Mouse (Mus musculus) intestine, postnatal 0 days (tissue): ENCODE measurements at regions not wholly inside any gene's neighbourhood (a gene's known extent, or its start where the extent isn't known, plus 50 kb on each side); places are given as distances from the start of the nearest gene placed in this dataset.
"Not testable (repeated sequence)": the region's sequence is repeated elsewhere in the genome, so short reads cannot be mapped to it uniquely, and the experiment has no call there.

Source experiments
- ATAC-seq: fragments of 200-750 bp; cut with Nextera tagmentation; 2 replicates; pipeline ENCODE4 v1.8.0; 2017; ENCODE audit warnings: mild to moderate bottlenecking, moderate TSS enrichment, moderate library complexity
- H3K27ac ChIP-seq: fragments of 300-500 bp; sonication (generic); 2 replicates; pipeline ENCODE4 v1.5.1; 2014; ENCODE audit warnings: mild to moderate bottlenecking, low read depth, low read length, moderate library complexity
- H3K27me3 ChIP-seq: fragments of 300-500 bp; sonication (generic); replicated peaks from 2 replicates; pipeline ENCODE4 v1.6.1; 2014; ENCODE audit warnings: low read length, mixed read lengths; ENCODE audit not compliant: control insufficient read depth, insufficient read depth
- H3K36me3 ChIP-seq: fragments of 300-500 bp; sonication (generic); 2 replicates; pipeline ENCODE4 v1.6.1; 2014; ENCODE audit warnings: mild to moderate bottlenecking, moderate library complexity; ENCODE audit not compliant: control insufficient read depth, insufficient read depth
- H3K4me1 ChIP-seq: fragments of 300-500 bp; sonication (generic); replicated peaks from 2 replicates; pipeline ENCODE4 v1.6.1; 2014; ENCODE audit warnings: antibody characterized with exemption, low read length, mixed read lengths; ENCODE audit not compliant: control insufficient read depth, insufficient read depth
- H3K4me2 ChIP-seq: fragments of 300-500 bp; sonication (generic); replicated peaks from 2 replicates; pipeline ENCODE4 v1.6.1; 2014; ENCODE audit warnings: low read depth, mild to moderate bottlenecking, moderate library complexity
- H3K4me3 ChIP-seq: fragments of 300-500 bp; sonication (generic); 2 replicates; pipeline ENCODE4 v1.5.1; 2014; ENCODE audit warnings: low read depth, low read length
- H3K9ac ChIP-seq: fragments of 300-500 bp; sonication (generic); 2 replicates; pipeline ENCODE4 v1.6.1; 2014; ENCODE audit warnings: mild to moderate bottlenecking, low read depth, low read length
- H3K9me3 ChIP-seq: fragments of 300-500 bp; sonication (generic); 2 replicates; pipeline ENCODE4 v1.6.1; 2016; ENCODE audit warnings: mixed run types; ENCODE audit not compliant: control insufficient read depth
- CTCF ChIP-seq: sonication (generic); IDR thresholded peaks from 2 replicates; pipeline ENCODE4 v1.5.1; 2016; ENCODE audit warnings: low read depth, mild to moderate bottlenecking, control low read depth, antibody characterized with exemption, moderate library complexity
- WGBS: fragments of 180-500 bp; shearing (Covaris S2); extraction: QIAGEN DNeasy Blood & Tissue Kit; methylation state at CpG from one replicate; pipeline ENCODE4 v1.1.7; 2014; 5-methylcytosine and 5-hydroxymethylcytosine counted together

- H3K27ac ChIP-seq, ATAC-seq, H3K4me1 ChIP-seq, H3K9me3 ChIP-seq, H3K4me2 ChIP-seq, H3K4me3 ChIP-seq, H3K27me3 ChIP-seq, H3K36me3 ChIP-seq, H3K9ac ChIP-seq: not testable (repeated sequence)
- 86% methylated on average over 2 of the region's 2 CpGs for WGBS
Measured at GRCm38 (mm10) chr5:76081379-76081778, 58.7 kb upstream of the Srd5a3 start.

DNA sequence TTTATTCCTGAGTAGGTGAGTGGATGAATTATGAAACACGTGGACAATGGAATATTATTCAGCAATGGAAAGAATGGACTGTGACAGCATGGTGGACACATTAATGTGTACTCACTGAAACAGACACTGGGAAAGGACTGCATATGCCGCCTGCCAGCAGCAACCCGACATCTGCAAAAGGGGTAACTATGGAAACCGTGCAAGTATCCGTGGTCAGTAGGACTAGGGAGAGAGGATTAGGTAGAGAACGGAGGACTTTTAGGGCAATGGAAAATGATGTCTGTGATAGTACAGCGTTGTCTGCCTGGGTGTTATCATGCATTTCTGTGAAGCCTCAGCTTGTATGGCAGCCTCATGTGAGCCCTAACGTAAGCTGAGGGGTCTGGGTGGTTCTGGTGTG is 59.6 kb upstream of the Srd5a3 start:
- no peak for ATAC-seq
- Histone ChIP-seq H3K4me1 (no peaks in the 10 kb centered on the region), H3K27me3 (no peaks in the 10 kb centered on the region; the same call in 1 of the 2 replicates), H3K4me2 (no peak overlapping the region), H3K9ac (no peak overlapping the region), H3K4me3 (no peak overlapping the region), H3K9me3 (no peaks in the 10 kb centered on the region), H3K27ac (no peak overlapping the region), H3K36me3 (no peaks in the 10 kb centered on the region)
- WGBS: 88% methylated on average over 8 of the region's 8 CpGs
- no peak for TF ChIP-seq CTCF

DNA sequence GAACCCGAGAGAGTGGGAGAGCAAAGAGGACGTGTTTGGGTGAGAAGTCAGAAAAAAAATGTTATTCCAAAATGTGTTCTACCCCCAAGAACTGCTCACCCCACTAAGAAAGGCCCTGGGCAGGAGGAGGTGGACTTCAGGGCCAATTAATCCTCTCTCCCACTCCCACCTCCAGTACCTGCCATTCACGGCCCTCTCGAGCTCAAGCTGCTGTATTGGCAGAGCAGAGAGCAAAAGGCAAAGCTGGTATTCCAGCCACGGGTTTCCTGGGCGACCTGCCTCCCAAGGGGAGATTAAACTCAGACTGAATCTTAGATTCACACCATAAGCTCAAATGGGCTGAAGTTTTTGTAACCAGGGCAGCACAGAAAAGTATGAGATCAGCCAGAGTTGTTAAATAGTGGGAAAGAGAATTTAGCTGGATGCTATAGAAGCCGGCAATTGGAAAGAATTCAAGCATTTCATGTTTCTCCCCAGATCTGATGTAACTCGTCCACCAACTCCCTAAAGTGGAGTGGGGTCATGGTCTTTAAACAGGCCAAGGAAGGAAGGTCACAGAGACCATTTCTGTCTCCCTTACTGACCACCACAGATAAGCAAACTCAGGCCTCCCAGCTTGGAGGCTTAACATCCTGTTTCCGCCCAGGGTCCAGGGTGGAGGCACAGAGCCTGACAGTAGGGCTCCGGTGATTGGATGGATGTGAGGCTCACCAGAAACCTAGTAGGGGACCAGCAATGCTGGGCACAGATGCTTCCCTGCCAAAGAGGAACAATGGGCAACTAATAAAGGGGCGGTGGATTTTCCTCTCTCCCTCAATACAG is 60.7 kb upstream of the Srd5a3 start:
- Histone ChIP-seq H3K9me3 (no peaks in the 10 kb centered on the region), H3K4me1 (no peaks in the 10 kb centered on the region), H3K36me3 (no peaks in the 10 kb centered on the region), H3K27ac (no peak overlapping the region), H3K9ac (no peak overlapping the region), H3K4me2 (no peak overlapping the region), H3K4me3 (no peak overlapping the region), H3K27me3 (no peaks in the 10 kb centered on the region; the same call in 1 of the 2 replicates)
- no peak for ATAC-seq
- 72% methylated on average over 11 of the region's 11 CpGs for WGBS
- no peak for TF ChIP-seq CTCF

GRCm38 (mm10) chr5:76078485-76078884 is 61.6 kb upstream of the Srd5a3 start:
- WGBS: 86% methylated on average over 1 of the region's 1 CpGs
- Histone ChIP-seq H3K4me1 (no peaks in the 10 kb centered on the region), H3K27ac (no peak overlapping the region), H3K36me3 (no peaks in the 10 kb centered on the region), H3K9ac (no peak overlapping the region), H3K4me3 (no peak overlapping the region), H3K4me2 (no peak overlapping the region), H3K27me3 (no peaks in the 10 kb centered on the region; the same call in 1 of the 2 replicates), H3K9me3 (no peaks in the 10 kb centered on the region)
- no peak for TF ChIP-seq CTCF
- ATAC-seq: no peak

GRCm38 (mm10) chr5:76076283-76076682 is 63.8 kb upstream of the Srd5a3 start:
- Histone ChIP-seq H3K4me2 (no peak overlapping the region), H3K9me3 (no peaks in the 10 kb centered on the region), H3K4me3 (no peak overlapping the region), H3K27me3 (no peaks in the 10 kb centered on the region; the same call in 1 of the 2 replicates), H3K36me3 (no peaks in the 10 kb centered on the region), H3K27ac (no peak overlapping the region), H3K4me1 (no peaks in the 10 kb centered on the region), H3K9ac (no peak overlapping the region)
- WGBS: 81% methylated on average over 7 of the region's 7 CpGs
- no peak for ATAC-seq
- TF ChIP-seq CTCF: no peak

DNA sequence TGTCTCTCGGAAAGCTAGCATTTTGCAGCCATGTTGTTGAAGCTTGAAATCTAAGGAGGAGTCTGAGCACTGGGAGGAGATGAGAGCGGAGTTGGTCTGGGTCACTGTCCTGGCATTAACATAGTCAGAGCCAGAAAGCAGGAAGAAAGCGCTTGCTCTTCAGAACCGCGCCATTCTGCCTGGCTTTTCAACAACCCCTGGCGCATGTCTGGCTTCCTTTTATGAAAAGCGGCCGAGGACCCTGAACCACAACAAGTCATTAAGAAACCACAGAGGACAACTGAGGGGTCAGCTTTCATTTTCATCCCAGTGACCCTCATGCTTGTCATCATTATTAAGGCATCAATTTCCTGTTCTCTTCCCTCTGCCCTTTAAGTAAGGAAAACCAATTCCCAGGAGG is 64.7 kb upstream of the Srd5a3 start:
- TF ChIP-seq CTCF: no peak
- H3K9me3 ChIP-seq: no peaks in the 10 kb centered on the region
- no peak for ATAC-seq
- no peak overlapping the region for H3K27ac ChIP-seq
- 53% methylated on average over 8 of the region's 8 CpGs for WGBS
- no peaks in the 10 kb centered on the region for H3K36me3 ChIP-seq
- H3K9ac ChIP-seq: no peak overlapping the region
- no peaks in the 10 kb centered on the region for H3K4me1 ChIP-seq
- no peaks in the 10 kb centered on the region; the same call in 1 of the 2 replicates for H3K27me3 ChIP-seq
- no peak overlapping the region for H3K4me3 ChIP-seq
- no peak overlapping the region for H3K4me2 ChIP-seq
